Mouse (Mus musculus) stomach, embryonic 16.5 days (tissue): Measurements from ENCODE around the gene Stip1. TPM values are rescaled to one million over a fixed set of nuclear protein-coding genes. Genes with fewer than 3 reads are reported as not detected.
"Not testable (repeated sequence)": the region's sequence is repeated elsewhere in the genome, so short reads cannot be mapped to it uniquely, and the experiment has no call there.

Experiments
- ATAC-seq: fragments of 200-750 bp; cut with Nextera tagmentation; 2 replicates; pipeline ENCODE4 v1.8.0; 2017; ENCODE audit warnings: moderate number of reproducible peaks, moderate TSS enrichment; ENCODE audit not compliant: insufficient read depth, low FRiP score
- H3K27ac ChIP-seq: fragments of 300-500 bp; sonication (generic); 2 replicates; pipeline ENCODE4 v1.5.1; 2014; ENCODE audit warnings: low read length
- H3K27me3 ChIP-seq: fragments of 300-500 bp; sonication (generic); 2 replicates; pipeline ENCODE4 v1.6.1; 2014; ENCODE audit warnings: low read length, control low read depth, mixed read lengths; ENCODE audit not compliant: control insufficient read depth, insufficient read depth
- H3K36me3 ChIP-seq: fragments of 300-500 bp; sonication (generic); 2 replicates; pipeline ENCODE4 v1.6.1; 2014; ENCODE audit warnings: low read length; ENCODE audit not compliant: control insufficient read depth, insufficient read depth
- H3K4me1 ChIP-seq: fragments of 300-500 bp; sonication (generic); 2 replicates; pipeline ENCODE4 v1.6.1; 2014; ENCODE audit warnings: low read length, control low read depth, mixed read lengths; ENCODE audit not compliant: control insufficient read depth, insufficient read depth
- H3K4me2 ChIP-seq: fragments of 300-500 bp; sonication (generic); 2 replicates; pipeline ENCODE4 v1.6.1; 2014; ENCODE audit warnings: low read depth, low read length, mixed read lengths
- H3K4me3 ChIP-seq: fragments of 300-500 bp; sonication (generic); replicated peaks from 2 replicates; pipeline ENCODE4 v1.5.1; 2014; ENCODE audit warnings: mild to moderate bottlenecking, low read length
- H3K9ac ChIP-seq: fragments of 300-500 bp; sonication (generic); 2 replicates; pipeline ENCODE4 v1.6.1; 2014; ENCODE audit warnings: low read length
- H3K9me3 ChIP-seq: fragments of 300-500 bp; sonication (generic); replicated peaks from 2 replicates; pipeline ENCODE4 v1.6.1; 2016; ENCODE audit warnings: low read length, control low read depth; ENCODE audit not compliant: control insufficient read depth
- WGBS: fragments of 180-500 bp; shearing (Covaris S2); extraction: QIAGEN DNeasy Blood & Tissue Kit; methylation state at CpG from one replicate; pipeline ENCODE4 v1.1.7; 2014; 5-methylcytosine and 5-hydroxymethylcytosine counted together
- polyA plus RNA-seq: library from polyadenylated mRNA; unstranded; fragments of >200 nt; fragmentation: Nextera tagmentation; extraction: Ambion mirVana; gene quantifications from 2 replicates; pipeline ENCODE4 v1.2.1, GENCODE M21; 2015

The Stip1 gene
- polyA plus RNA-seq, 1 experiment from 2014 or later: 202 TPM

DNA sequence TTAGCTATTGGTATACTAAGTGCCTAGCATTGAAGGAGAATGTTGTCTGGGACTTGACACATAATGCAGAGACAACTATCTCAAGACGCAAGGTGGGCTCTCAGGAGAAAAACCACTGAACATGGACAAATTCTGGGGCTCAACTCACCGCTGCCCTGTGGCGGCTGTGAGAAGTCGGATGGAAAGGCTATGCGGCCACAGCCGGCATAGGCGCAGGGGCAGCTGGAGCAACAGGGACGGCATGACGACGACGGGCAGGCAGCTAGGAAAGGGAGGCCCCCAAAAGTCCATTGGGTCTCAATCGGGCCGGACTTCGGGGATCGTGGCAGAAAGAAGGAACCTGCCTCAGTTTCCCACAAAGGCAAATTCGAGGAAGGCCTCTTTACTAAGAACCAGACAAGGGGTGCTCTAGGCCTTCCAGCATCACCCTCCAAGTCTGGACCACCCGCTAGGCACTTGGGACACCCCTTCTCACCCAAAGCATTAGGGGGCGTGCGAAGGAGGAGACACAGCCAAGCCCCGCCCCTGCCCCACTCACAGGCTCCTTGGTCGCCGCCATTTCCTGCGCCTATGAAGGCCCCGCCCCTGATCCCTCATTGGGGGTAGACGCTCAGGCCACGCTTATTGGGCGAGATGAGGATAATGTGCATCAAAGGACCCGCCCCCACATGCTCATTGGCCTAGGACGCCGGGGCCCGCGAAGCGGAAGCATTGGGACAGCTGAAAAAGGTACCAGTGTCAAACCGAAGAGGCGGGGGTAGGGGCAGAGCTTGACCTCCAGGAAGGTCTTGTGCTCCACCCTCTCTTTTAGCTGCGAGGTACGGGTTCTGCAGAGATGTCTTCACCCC lies 47.5 kb downstream of the Stip1 start, which contains the start of gene Dnajc4:
TSS of gene Dnajc4 (minus strand) at position 562 of the 848 bp plus-strand sequence.
- H3K9ac ChIP-seq: peak within 1 kb of the TSS; percentile 79
- H3K9me3 ChIP-seq: no peaks in the 10 kb centered on the region
- ATAC-seq: peak; percentile 94
- peak within 1 kb of the TSS; percentile 69 for H3K4me3 ChIP-seq
- H3K4me1 ChIP-seq: peaks cover 37% of the 10 kb centered on the region
- under 1% methylated on average over 37 of the region's 37 CpGs for WGBS
- peak within 1 kb of the TSS; percentile 56 for H3K27ac ChIP-seq
- H3K27me3 ChIP-seq: no peaks in the 10 kb centered on the region
- H3K4me2 ChIP-seq: peak within 1 kb of the TSS; percentile 79
- no peaks in the 10 kb centered on the region for H3K36me3 ChIP-seq

GRCm38 (mm10) chr19:6991166-6991565 lies 48.6 kb downstream of the Stip1 start:
- H3K9me3 ChIP-seq, H3K27me3 ChIP-seq, H3K9ac ChIP-seq, ATAC-seq, H3K4me3 ChIP-seq, H3K4me2 ChIP-seq, H3K36me3 ChIP-seq, H3K27ac ChIP-seq: not testable (repeated sequence)
- H3K4me1 ChIP-seq: peaks cover 37% of the 10 kb centered on the region
- WGBS: 88% methylated on average over 6 of the region's 6 CpGs

GRCm38 (mm10) chr19:6990712-6991111 lies 49.1 kb downstream of the Stip1 start:
- Histone ChIP-seq H3K4me2 (no peak overlapping the region), H3K9me3 (no peaks in the 10 kb centered on the region), H3K27me3 (no peaks in the 10 kb centered on the region), H3K27ac (no peak overlapping the region), H3K36me3 (peaks cover under 1% of the 10 kb centered on the region; the same call in 1 of the 2 replicates), H3K4me1 (peaks cover 41% of the 10 kb centered on the region), H3K4me3 (no peak overlapping the region), H3K9ac (no peak overlapping the region)
- ATAC-seq: no peak
- 85% methylated on average over 6 of the region's 6 CpGs for WGBS

- Histone ChIP-seq H3K27ac (no peak overlapping the region), H3K36me3 (peaks cover 11% of the 10 kb centered on the region), H3K4me2 (no peak overlapping the region), H3K9me3 (no peaks in the 10 kb centered on the region), H3K4me1 (peaks cover 29% of the 10 kb centered on the region), H3K9ac (peak overlapping the region; percentile 1; the same call in 1 of the 2 replicates), H3K4me3 (no peak overlapping the region), H3K27me3 (no peaks in the 10 kb centered on the region)
- ATAC-seq: no peak
- 83% methylated on average over 8 of the region's 8 CpGs for WGBS
Observed at GRCm38 (mm10) chr19:6989251-6989650, 50.5 kb downstream of the Stip1 start.

GRCm38 (mm10) chr19:6987904-6988285 lies 51.9 kb downstream of the Stip1 start:
- no peak for ATAC-seq
- peak overlapping the region; percentile 88 for H3K4me3 ChIP-seq
- no peaks in the 10 kb centered on the region for H3K27me3 ChIP-seq
- peak overlapping the region; percentile 94 for H3K4me2 ChIP-seq
- no peaks in the 10 kb centered on the region for H3K9me3 ChIP-seq
- peak overlapping the region; percentile 98 for H3K9ac ChIP-seq
- peak overlapping the region; percentile 82 for H3K27ac ChIP-seq
- peaks cover 25% of the 10 kb centered on the region for H3K4me1 ChIP-seq
- peaks cover 11% of the 10 kb centered on the region for H3K36me3 ChIP-seq
- 4% methylated on average over 8 of the region's 8 CpGs for WGBS

DNA sequence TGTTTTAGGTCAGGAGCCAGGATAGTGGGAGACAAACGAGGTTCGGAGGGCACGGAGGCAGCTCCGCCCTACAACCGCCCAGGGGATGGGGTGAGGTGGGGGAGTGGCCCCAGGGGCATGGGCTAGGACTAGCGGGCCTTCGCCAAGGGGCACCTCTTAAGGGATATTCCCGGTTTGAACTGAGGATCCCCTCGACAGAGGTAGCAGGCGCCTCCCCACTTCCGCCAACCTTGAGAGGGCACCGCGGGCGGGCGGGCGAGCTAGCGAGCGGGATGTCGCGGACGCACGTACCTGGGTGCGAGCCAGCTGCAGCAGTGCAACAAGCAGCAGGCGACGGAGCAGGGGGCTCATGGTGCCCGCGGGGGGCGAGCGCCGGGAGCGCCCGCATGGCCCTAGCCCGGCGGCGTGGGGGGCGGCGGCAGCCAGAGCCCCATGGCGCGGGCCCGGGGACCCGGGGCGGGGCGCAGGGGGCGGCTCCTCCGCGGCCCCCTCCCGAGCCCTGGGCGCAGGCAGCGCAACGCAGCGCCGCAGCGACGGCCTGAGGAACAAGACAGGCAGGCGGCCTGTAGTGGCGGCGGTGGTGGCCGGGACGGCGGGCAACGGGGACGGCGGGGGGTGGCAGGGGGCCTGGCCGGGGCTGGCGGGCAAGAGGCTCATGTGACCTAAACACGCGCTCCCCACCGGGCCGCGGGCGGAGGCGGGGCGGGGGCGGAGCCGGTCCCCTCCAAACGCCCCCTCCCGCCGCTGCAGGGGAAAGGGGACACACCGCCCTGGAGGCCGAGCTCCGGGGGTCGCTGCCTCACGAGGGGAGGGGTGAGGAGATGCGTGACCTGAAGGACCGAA lies 52.5 kb downstream of the Stip1 start, which contains the start of gene Vegfb:
TSS of gene Vegfb (minus strand) at position 591 of the 843 bp plus-strand sequence.
- peak within 1 kb of the TSS; percentile 88 for H3K4me3 ChIP-seq
- peaks cover 22% of the 10 kb centered on the region for H3K4me1 ChIP-seq
- no peaks in the 10 kb centered on the region for H3K9me3 ChIP-seq
- ATAC-seq: peak; percentile 56
- peaks cover 11% of the 10 kb centered on the region for H3K36me3 ChIP-seq
- H3K4me2 ChIP-seq: peak within 1 kb of the TSS; percentile 94
- no peaks in the 10 kb centered on the region for H3K27me3 ChIP-seq
- peak within 1 kb of the TSS; percentile 82 for H3K27ac ChIP-seq
- under 1% methylated on average over 73 of the region's 85 CpGs for WGBS
- H3K9ac ChIP-seq: peak within 1 kb of the TSS; percentile 98

DNA sequence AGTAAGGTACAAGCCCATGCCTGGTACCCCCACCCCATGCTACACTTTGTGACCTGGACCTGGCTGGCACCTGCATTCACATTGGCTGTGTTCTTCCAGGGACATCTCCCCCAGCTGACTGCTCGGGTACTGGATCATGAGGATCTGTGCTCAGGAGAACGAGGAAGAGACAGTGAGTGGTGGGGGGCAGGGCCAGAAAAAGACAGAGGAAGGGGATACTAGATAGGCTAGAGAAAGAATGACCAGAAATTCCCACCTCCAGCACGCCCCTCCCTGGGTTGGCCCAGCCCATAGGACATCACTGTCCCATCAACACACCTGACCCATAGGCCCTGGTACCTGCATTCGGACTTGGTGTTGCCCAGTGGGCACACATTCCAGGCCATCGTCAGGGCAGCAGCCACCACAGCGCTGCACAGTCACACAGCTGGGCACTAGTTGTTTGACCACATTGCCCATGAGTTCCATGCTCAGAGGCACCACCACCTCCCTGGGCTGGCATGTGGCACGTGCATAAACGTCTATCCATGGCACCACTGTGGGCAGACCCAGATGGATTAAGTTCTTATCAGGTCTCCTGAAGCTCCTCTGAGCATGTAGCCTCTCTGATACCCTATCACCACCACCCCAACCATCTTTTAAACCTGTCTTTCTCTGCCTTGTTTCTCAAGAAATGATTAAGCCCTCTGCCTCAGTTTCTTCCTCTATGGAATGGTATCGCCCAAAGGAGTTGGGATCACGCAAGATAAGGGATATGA lies 53.6 kb downstream of the Stip1 start:
- peak overlapping the region; percentile 98 for H3K9ac ChIP-seq
- peak overlapping the region; percentile 88 for H3K4me3 ChIP-seq
- peak overlapping the region; percentile 94 for H3K4me2 ChIP-seq
- no peak overlapping the region for H3K27ac ChIP-seq
- H3K27me3 ChIP-seq: no peaks in the 10 kb centered on the region
- peaks cover 11% of the 10 kb centered on the region for H3K36me3 ChIP-seq
- no peaks in the 10 kb centered on the region for H3K9me3 ChIP-seq
- no peak for ATAC-seq
- peaks cover 23% of the 10 kb centered on the region for H3K4me1 ChIP-seq
- WGBS: 77% methylated on average over 10 of the region's 10 CpGs

- WGBS: 85% methylated on average over 19 of the region's 19 CpGs
- Histone ChIP-seq H3K27me3 (no peaks in the 10 kb centered on the region), H3K4me2 (no peak overlapping the region), H3K4me1 (peaks cover 25% of the 10 kb centered on the region), H3K36me3 (peaks cover 11% of the 10 kb centered on the region), H3K4me3 (no peak overlapping the region), H3K9ac (no peak overlapping the region), H3K27ac (no peak overlapping the region), H3K9me3 (no peaks in the 10 kb centered on the region)
- no peak for ATAC-seq
Observed at GRCm38 (mm10) chr19:6985300-6985699, 54.5 kb downstream of the Stip1 start.
